Mouse (Mus musculus) midbrain, embryonic 16.5 days (tissue): Measurements from ENCODE around the gene Tab3. TPM values are rescaled to one million over a fixed set of nuclear protein-coding genes. Genes with fewer than 3 reads are reported as not detected.

Source experiments
- ATAC-seq: fragments of 200-750 bp; cut with Nextera tagmentation; 2 replicates; pipeline ENCODE4 v1.8.0; 2017; ENCODE audit warnings: moderate TSS enrichment
- H3K27ac ChIP-seq: fragments of 300-500 bp; sonication (generic); 2 replicates; pipeline ENCODE4 v1.5.1; 2014; ENCODE audit warnings: mild to moderate bottlenecking, low read length, mixed read lengths
- H3K27me3 ChIP-seq: fragments of 300-500 bp; sonication (generic); 2 replicates; pipeline ENCODE4 v1.6.1; 2014; ENCODE audit warnings: low read depth, low read length, mixed read lengths; ENCODE audit not compliant: control insufficient read depth, insufficient read depth
- H3K36me3 ChIP-seq: fragments of 300-500 bp; sonication (generic); 2 replicates; pipeline ENCODE4 v1.6.1; 2014; ENCODE audit warnings: mild to moderate bottlenecking, low read length, moderate library complexity, mixed read lengths; ENCODE audit not compliant: control insufficient read depth, insufficient read depth
- H3K4me1 ChIP-seq: fragments of 300-500 bp; sonication (generic); 2 replicates; pipeline ENCODE4 v1.6.1; 2014; ENCODE audit warnings: mild to moderate bottlenecking, low read length, mixed read lengths; ENCODE audit not compliant: control insufficient read depth, insufficient read depth
- H3K4me2 ChIP-seq: fragments of 300-500 bp; sonication (generic); 2 replicates; pipeline ENCODE4 v1.6.1; 2014; ENCODE audit warnings: mild to moderate bottlenecking, low read length, mixed read lengths
- H3K4me3 ChIP-seq: fragments of 300-500 bp; sonication (generic); 2 replicates; pipeline ENCODE4 v1.5.1; 2014; ENCODE audit warnings: low read depth, mild to moderate bottlenecking, low read length, moderate library complexity, mixed read lengths
- H3K9ac ChIP-seq: fragments of 300-500 bp; sonication (generic); 2 replicates; pipeline ENCODE4 v1.6.1; 2014; ENCODE audit warnings: low read depth, low read length, mixed read lengths
- H3K9me3 ChIP-seq: fragments of 300-500 bp; sonication (generic); replicated peaks from 2 replicates; pipeline ENCODE4 v1.6.1; 2014; ENCODE audit warnings: mild to moderate bottlenecking, low read length, mixed read lengths; ENCODE audit not compliant: control insufficient read depth, poor library complexity, severe bottlenecking
- WGBS: fragments of 180-500 bp; shearing (Covaris S2); extraction: QIAGEN DNeasy Blood & Tissue Kit; methylation state at CpG from one replicate; pipeline ENCODE4 v1.1.7; 2014; 5-methylcytosine and 5-hydroxymethylcytosine counted together
- polyA plus RNA-seq: library from polyadenylated mRNA; unstranded; fragments of >200 nt; fragmentation: Nextera tagmentation; extraction: Ambion mirVana; gene quantifications from 2 replicates; pipeline ENCODE4 v1.2.1, GENCODE M21; 2015

Gene Tab3
- 7.5 and 8.4 TPM in 2 replicates for polyA plus RNA-seq

DNA sequence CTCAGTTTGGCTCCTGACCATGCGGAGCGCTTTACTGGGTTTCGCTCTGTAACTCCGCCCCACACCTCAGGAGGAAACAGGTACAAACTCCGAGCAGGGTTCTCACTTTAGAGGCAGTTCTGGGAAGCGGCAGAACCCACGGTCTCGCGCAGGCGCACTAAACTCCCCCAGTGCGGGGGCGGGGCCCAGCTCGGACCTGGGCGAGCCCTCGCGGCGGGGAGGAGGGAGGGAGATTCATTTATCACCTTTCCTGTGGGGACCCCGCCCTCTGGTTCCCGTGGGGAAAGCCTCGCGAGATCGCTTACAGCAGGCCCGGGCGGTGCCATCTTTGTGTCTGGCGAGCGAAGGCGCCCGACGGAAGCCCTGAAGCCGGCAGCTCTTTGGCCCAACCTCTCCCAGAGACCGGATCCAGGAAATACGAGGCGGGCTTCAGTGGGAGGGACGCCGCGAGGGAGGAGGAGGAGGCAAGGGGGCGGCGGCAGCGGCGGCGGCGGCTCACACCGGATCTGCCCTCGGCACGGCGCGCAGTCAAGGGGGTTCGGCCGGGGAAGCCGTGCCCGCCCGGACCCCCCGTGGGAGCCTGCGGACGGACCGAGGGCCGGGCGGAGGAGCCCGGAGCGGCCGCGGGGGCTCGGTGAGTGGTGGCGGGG is at the start of gene Tab3:
Gene Tab3 (plus strand): TSS at position 491 of the 650 bp plus-strand sequence.
- 24% methylated on average over 58 of the region's 64 CpGs for WGBS
- H3K9ac ChIP-seq = peak within 1 kb of the TSS; percentile 84
- H3K4me3 ChIP-seq = peak within 1 kb of the TSS; percentile 65
- H3K4me2 ChIP-seq = peak within 1 kb of the TSS; percentile 56
- H3K27ac ChIP-seq = peak within 1 kb of the TSS; percentile 76
- no peaks in the 10 kb centered on the region for H3K36me3 ChIP-seq
- no peaks in the 10 kb centered on the region for H3K27me3 ChIP-seq
- H3K9me3 ChIP-seq = no peaks in the 10 kb centered on the region
- H3K4me1 ChIP-seq = peaks cover 3% of the 10 kb centered on the region; the same call in 1 of the 2 replicates
- ATAC-seq = peak; percentile 99

DNA sequence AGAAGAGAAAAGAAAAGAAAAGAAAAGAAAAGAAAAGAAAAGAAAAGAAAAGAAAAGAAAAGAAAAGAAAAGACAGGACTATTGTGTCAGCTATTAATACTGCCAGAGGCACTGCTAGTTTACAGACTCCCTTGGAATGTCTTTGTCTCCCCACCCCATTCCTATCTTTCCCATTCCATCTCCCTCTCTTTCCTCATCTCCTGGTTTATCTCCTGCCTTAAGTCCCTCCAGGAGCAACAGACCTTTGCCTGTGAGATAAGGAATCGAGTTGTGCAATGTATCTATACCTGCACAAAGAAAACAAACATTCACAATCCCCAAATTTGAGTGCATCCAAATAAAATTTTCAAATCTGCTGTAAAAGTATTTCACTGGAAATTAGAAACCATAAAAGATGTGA is 48.3 kb upstream of the Tab3 start:
- WGBS = 70% methylated on average over 1 of the region's 1 CpGs
- H3K9me3 ChIP-seq = no peaks in the 10 kb centered on the region
- ATAC-seq = no peak

DNA sequence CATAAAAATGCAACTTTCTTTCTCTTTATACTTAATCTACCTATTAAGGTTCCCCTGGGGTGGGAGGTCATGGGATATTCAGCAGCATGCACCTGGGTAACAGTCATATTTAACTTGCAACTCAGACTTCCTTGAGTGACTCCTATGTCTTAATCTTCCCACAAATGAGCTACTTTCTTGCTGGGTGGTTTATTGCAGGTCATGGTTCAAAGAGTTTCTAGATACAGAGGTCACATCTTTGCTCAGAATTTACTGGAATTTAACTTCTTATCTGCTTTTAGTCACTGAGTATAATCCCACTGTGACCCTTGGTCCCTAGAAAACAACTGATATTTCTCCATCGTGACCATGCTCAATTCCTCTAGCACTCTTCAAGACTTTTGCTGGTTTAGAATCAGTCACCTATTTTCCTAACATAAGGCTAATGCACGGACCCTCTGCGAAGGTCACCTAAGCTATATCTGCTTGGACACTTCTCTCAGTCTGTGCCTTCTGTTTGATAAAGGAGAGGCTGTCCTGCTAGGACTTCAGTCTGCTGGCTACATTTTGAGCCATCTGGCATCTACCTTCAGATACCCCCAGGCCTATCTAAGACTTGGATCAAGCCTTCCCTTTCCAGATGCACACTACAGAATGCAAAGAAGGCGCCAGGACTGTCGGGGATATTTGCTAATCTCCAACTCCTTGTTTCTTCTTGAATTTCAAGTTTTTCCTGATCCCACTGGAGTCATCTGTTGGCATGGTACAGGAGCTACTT is 47.4 kb upstream of the Tab3 start:
- ATAC-seq = no peak
- 77% methylated on average over 5 of the region's 5 CpGs for WGBS
- Histone ChIP-seq H3K27ac (no peak overlapping the region), H3K4me3 (no peak overlapping the region), H3K27me3 (no peaks in the 10 kb centered on the region), H3K9ac (no peak overlapping the region), H3K36me3 (no peaks in the 10 kb centered on the region), H3K9me3 (no peaks in the 10 kb centered on the region), H3K4me2 (no peak overlapping the region), H3K4me1 (no peaks in the 10 kb centered on the region)

More for the DNA sequence above, 48.3 kb upstream of the Tab3 start:
- Histone ChIP-seq H3K27ac (no peak overlapping the region), H3K27me3 (no peaks in the 10 kb centered on the region), H3K4me1 (no peaks in the 10 kb centered on the region), H3K4me3 (no peak overlapping the region), H3K4me2 (no peak overlapping the region), H3K9ac (no peak overlapping the region), H3K36me3 (no peaks in the 10 kb centered on the region)

DNA sequence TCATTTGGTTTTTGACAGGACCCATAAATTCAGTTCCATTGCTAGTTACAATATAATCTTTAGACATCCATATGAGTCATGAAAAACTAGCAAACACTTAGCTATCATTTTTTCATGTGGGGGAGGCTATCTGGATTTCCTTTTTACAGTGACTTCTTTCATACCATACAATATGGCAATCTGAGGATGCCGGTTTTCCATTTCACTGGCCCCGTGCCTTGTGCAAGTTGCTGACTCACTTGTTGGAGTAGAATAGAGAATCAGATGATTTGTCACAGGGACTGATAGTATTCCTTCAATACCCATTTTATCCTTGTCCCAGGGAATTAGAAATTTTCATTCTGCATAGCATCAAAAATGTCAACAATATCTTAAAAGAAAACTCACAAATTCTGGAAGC is 14.9 kb upstream of the Tab3 start:
- no peaks in the 10 kb centered on the region for H3K27me3 ChIP-seq
- WGBS = 94% methylated on average over 2 of the region's 2 CpGs
- no peaks in the 10 kb centered on the region for H3K4me1 ChIP-seq
- H3K36me3 ChIP-seq = no peaks in the 10 kb centered on the region
- H3K9ac ChIP-seq = no peak overlapping the region
- H3K4me3 ChIP-seq = no peak overlapping the region
- H3K4me2 ChIP-seq = no peak overlapping the region
- no peak overlapping the region for H3K27ac ChIP-seq
- ATAC-seq = no peak
- H3K9me3 ChIP-seq = no peaks in the 10 kb centered on the region

DNA sequence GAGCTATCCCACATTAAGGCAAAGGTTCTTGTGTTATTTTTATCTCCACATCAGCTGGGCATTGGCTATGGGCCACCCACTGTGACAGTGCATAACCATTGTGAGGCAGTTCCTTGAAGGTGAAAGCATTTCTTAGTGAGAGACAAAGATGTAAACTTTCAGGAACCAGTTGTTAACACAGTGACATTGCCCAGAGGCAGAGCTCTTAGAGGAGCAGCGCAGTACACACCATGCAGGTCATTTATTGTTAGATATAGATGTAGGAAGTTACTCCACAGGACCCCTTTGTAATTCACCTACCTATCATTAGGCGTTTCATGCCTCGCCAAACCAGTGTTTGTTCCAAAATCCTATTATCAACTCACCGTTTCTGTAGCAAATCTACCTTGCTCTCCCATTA is 7.6 kb upstream of the Tab3 start:
- no peak overlapping the region for H3K4me3 ChIP-seq

DNA sequence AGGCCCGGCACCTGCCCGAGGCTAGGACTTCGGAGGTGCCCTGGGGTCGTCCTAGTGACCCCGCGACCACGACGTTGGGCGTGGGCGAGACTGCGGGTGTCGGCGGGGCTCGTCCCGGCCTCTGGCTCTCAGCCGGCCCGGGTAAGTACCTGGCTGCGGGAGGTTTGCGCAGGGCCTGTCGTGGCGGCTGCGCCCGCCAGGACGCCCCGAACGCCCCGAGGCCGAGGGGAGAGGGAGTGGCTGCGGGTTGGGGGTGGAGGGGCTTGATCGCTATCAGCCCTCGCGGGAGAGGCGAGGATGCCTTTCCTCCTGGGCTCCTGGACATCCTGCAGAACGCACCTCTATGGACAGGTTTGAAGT is 340 bp downstream of the Tab3 start:
- 21% methylated on average over 25 of the region's 34 CpGs for WGBS
- peak overlapping the region; percentile 84 for H3K9ac ChIP-seq
- H3K4me3 ChIP-seq = peak overlapping the region; percentile 65
- peak overlapping the region; percentile 56 for H3K4me2 ChIP-seq
- no peaks in the 10 kb centered on the region for H3K9me3 ChIP-seq
- H3K27ac ChIP-seq = peak overlapping the region; percentile 76
- H3K4me1 ChIP-seq = peaks cover 3% of the 10 kb centered on the region; the same call in 1 of the 2 replicates
- no peaks in the 10 kb centered on the region for H3K27me3 ChIP-seq
- H3K36me3 ChIP-seq = no peaks in the 10 kb centered on the region
- peak; percentile 82 for ATAC-seq

More for the DNA sequence above, 7.6 kb upstream of the Tab3 start:
- no peak for ATAC-seq
- H3K4me2 ChIP-seq = no peak overlapping the region
- no peaks in the 10 kb centered on the region for H3K4me1 ChIP-seq
- 68% methylated on average over 4 of the region's 4 CpGs for WGBS
- H3K36me3 ChIP-seq = no peaks in the 10 kb centered on the region
- no peaks in the 10 kb centered on the region for H3K27me3 ChIP-seq
- H3K9ac ChIP-seq = no peak overlapping the region
- H3K9me3 ChIP-seq = no peaks in the 10 kb centered on the region
- H3K27ac ChIP-seq = no peak overlapping the region

DNA sequence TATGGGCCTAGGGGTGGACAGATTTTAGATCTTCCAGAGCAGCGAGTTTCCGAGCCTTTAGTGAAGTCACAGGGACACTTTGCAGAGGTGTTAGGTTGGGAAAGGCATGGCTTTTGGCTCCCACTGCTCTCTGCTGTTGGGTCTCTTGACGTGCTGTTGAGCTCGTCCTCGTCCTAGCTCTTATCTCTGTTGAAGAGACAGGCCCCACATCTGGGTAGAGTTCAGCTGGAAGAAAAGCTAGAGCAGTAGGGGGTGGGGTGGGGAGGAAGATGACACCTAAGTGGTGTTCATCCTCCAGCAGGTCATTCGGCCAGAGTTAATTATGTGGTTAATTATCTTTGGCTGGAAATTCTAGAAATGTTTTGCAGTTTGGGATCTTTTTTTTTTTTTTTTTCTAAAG is 2.5 kb downstream of the Tab3 start:
- H3K9ac ChIP-seq = no peak overlapping the region
- H3K4me3 ChIP-seq = no peak overlapping the region
- H3K4me2 ChIP-seq = no peak overlapping the region
- no peak overlapping the region for H3K27ac ChIP-seq
- H3K4me1 ChIP-seq = peaks cover 3% of the 10 kb centered on the region; the same call in 1 of the 2 replicates
- no peaks in the 10 kb centered on the region for H3K27me3 ChIP-seq
- H3K36me3 ChIP-seq = no peaks in the 10 kb centered on the region
- H3K9me3 ChIP-seq = no peaks in the 10 kb centered on the region
- WGBS = 73% methylated on average over 6 of the region's 6 CpGs
- ATAC-seq = no peak

DNA sequence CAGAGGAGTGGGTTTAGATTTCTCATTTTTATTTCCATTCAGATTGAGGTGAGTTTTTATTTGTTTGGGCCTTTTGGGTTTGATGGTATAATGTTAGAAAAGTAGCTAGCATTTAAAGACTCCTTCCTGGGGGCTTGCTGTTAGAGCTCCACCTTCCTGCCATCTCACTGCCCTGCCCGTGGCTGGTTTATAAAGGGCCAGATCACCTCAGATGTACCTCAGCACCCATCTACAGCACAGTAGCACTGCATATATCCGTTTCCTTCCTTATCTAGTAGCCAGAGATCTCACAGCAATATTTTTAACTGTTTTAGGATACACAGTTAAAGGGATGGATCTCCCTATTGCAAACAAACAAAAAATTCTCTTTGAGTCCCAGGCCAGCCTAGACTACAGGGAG is 6.9 kb downstream of the Tab3 start:
- H3K9me3 ChIP-seq = no peaks in the 10 kb centered on the region
- H3K4me2 ChIP-seq = no peak overlapping the region
- H3K27me3 ChIP-seq = no peaks in the 10 kb centered on the region
- no peak overlapping the region for H3K4me3 ChIP-seq
- H3K27ac ChIP-seq = no peak overlapping the region
- ATAC-seq = no peak
- 60% methylated on average over 2 of the region's 2 CpGs for WGBS
- no peaks in the 10 kb centered on the region for H3K36me3 ChIP-seq
- no peak overlapping the region for H3K9ac ChIP-seq
- H3K4me1 ChIP-seq = no peaks in the 10 kb centered on the region

DNA sequence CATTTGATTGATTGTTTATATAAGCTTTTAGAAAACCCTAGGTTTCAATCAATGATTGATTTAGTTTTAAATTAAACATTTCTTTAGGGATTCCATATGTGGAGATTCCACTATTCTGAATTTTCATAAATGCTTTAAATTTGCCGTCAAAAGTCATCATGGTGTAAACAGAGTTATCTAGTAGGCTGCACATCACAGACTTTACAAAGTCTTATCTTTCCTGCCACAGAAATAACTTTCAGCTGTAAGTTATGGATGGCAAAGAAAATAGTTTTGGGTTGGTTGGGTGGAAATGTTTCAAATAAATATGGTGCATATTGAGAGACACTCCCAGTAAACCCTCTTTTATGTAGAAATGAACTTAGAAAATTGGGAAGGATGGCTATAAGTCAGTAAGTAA is 8.7 kb downstream of the Tab3 start:
- Histone ChIP-seq H3K27me3 (no peaks in the 10 kb centered on the region), H3K9me3 (no peaks in the 10 kb centered on the region), H3K36me3 (no peaks in the 10 kb centered on the region), H3K4me2 (no peak overlapping the region), H3K9ac (no peak overlapping the region), H3K4me1 (no peaks in the 10 kb centered on the region), H3K4me3 (no peak overlapping the region), H3K27ac (no peak overlapping the region)
- 89% methylated on average over 1 of the region's 1 CpGs for WGBS
- no peak for ATAC-seq
